Mouse (Mus musculus) fat pad, adult 2 months (tissue): ENCODE results near the gene Zfhx3.

Source experiments
- DNase-seq: peaks from one replicate; pipeline ENCODE4 v3.0.0-alpha.2; 2011; ENCODE audit warnings: low read depth, low spot score; ENCODE audit errors: extremely low read depth

Gene Zfhx3

DNA sequence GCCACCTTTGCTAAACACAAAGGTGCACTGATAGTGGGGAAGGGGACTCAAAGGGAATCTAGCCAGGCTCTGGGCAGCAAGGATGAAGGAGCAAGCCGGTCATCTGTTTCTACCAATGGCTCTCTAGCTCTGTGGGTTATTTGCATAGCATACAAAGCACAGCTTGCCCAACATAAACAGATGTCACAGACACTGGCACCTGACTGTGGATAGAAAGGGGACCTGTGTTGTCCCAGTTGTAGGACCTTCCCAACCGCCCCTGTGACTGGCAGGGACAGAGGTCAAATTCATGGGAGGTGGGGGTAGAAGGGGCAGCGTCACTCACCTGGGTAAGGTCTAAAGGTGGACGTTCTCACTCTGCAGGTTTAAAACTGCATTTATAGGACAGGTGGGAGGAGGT, 884.0 kb downstream of the Zfhx3 start:
- DNase-seq = no peak

DNA sequence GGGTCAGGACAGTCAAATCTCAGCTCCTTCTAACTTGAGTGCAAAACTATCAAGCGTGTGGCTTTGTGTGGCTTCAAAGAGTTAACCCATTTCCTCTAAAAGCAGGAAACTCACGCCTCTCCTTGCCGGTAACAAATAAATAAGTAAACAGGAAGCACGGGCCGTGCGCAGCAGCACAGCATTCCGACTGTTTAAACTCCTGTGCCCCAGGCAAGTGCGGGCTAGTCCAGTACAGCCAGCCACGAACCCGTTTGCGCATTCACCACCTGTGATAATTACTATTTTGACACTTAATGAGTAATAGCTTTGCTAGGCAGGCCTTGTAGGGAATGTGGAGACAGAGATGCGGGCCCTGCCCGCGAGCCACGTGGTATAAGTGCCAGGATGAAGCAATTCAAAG, 885.0 kb downstream of the Zfhx3 start:
- DNase-seq = no peak

DNA sequence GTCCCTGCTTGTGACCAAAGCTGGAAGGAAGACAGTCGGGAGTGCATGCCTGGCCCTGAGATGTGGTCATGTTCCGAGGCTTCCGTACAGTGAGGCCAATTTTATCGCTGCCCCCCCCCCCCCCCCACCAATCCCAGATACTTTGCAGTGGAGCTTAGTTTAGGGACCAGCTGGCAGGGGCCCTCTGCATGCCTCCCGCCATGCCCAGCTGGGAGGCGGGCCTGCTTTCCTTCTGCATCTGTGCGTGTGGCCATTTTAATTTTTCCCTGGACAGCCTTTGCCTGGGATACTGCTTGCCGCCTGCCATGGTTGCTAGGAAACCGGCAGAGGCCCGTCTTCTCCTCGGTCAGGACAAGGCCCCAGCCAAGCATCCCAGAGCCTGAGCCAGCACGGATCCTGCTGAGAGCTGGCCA, 886.9 kb downstream of the Zfhx3 start:
- DNase-seq = no peak

DNA sequence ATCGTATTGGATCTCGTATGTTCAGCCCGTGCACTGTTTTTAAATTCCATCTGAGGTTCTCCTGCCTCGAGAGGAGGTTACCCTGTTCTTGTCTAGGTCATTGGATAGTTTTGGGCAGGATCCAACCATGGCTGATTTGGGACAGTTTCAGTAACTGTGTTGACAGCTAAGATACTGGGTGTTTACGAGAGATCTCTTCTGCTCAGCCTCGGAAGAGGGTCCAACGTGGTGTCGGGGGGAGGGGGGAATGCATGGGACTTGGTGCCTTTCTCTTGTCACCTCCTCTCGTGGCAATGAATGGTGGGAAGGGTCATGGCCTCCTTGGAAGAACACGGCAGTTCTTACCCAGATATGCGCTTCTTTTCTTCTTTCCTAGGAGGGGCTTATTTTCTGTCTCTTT, 892.7 kb downstream of the Zfhx3 start:
- no peak for DNase-seq

DNA sequence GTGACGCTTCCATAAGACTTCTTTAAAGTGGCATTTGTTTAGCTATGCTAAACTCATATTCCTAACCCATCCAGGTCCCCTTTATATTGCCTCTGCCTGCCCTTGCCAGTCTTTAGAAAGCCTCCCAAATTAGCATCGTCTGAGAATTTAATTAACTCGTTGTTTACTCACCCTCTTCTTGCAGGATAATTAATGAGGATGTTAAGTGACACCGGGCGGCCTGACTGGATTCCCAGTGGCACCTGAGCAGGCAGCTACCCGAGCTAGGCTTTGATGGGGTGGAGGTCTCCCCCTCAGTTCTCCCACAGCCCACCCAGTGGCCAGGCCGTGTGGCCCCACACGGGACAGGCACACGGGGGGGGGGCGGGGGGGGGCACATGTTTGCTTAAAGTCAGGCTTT, 895.3 kb downstream of the Zfhx3 start:
- no peak for DNase-seq

DNA sequence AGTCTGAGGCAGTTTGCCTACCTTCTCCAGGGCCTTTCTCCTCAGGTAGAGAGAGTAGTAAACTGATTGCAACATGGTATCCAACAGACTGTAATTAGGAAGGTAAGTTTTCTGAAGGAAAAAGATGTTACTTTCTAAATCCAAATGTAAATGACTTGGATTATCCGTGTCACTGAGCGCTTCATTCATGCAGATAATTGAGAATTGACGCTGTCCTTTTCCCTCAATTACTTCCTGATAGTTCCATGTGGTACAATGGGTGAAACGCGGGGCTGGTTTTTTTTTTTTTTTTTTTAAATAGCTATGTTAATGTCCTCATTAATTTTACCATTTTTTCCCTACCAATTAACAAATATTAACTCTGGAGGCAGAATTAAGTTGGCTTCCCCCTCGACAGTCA, 896.3 kb downstream of the Zfhx3 start:
- no peak for DNase-seq

DNA sequence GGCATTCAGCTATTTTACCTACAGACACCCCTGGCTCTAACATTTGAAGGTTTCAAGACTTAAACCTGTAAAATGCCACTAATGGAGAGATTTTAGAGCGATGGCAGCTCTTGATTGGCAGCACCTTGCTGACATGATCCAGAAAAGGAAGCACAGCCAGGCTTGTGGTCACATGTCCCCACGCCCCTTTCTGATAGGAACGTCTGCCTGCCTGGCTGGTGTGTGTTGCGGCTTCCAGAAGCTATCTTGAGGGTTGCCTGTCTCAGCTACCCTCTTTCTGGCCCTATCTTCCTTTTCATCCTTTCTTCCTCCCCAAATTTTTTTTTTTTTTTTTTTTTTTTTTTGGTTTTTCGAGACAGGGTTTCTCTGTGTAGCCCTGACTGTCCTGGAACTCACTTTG, 899.9 kb downstream of the Zfhx3 start:
- DNase-seq = no peak

DNA sequence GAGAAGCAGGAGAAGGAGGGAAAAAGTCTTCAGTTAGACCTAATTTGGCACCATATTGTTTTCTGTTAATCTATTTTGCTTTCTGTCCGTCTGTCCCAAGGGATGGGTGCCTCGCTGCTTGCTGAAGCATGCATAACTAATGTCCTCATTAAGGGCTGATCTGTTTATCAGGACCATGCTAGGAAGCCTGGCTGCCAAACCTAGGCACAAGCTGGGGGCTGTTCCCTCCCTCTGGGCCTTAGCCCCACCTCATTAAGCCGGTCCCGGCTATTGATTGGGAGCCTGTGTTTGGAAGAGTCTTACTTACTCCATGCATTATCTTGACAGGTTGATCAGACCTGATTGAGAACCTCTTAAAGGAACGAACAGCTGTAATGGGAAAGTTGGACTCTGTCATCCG, 903.7 kb downstream of the Zfhx3 start:
- DNase-seq = no peak

DNA sequence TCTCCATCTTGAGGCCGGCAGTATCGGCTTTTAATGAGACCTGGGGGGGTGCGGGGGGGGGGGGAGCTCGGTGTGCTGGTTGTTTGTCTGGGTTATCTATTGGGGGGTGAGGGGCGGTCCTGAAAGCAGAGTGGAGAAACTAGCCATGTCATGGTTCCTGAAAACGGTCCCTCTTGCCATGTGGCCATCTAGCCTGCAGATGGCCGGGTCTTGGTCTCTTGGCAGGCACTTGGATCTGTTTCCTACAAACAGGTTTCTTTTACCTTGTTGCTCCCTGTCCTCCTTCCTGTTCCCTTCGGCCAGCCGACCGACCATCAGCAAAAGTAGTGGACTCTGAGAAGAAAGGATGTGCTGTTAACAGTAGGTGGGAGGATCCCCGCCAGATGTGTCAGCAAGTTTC, 904.4 kb downstream of the Zfhx3 start:
- DNase-seq = no peak

DNA sequence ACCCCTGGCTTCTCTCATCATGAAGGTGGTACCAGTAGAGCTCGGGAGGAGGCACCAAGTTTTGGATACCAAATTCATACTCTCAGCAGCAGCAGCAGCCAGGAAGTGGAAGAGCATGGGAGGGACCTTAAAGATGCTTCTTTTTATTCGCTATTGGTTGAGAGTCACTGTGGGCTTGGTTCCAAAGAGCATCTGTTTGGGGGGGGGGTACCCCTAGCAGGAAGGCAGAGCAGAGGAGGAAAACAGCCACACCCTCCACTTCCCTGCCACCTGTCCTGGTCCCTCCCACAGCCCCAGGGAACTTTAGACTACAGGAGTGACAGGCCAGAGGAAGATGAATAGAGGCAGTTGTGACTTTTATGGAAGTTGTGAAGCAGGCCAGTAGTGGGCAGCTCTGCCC, 904.9 kb downstream of the Zfhx3 start:
- no peak for DNase-seq

DNA sequence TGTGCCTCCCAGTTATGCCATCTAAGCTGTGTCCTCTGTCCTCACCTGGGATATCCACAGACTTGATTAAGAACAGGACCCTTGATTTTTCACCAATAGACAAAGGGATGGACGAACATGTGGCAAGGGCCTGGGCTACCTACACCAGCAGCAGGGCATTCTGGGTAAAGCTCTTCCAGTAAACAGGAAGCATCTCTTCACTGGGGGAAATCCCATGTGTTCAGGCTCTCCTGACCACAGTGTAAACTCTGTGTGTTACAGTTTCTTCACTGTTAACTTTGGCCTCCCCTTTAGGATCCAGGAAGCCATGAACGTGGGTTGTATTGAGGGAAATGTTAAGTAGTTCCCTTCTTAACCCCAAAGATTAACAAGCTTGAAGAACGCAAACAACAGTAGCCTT, 906.0 kb downstream of the Zfhx3 start:
- no peak for DNase-seq

DNA sequence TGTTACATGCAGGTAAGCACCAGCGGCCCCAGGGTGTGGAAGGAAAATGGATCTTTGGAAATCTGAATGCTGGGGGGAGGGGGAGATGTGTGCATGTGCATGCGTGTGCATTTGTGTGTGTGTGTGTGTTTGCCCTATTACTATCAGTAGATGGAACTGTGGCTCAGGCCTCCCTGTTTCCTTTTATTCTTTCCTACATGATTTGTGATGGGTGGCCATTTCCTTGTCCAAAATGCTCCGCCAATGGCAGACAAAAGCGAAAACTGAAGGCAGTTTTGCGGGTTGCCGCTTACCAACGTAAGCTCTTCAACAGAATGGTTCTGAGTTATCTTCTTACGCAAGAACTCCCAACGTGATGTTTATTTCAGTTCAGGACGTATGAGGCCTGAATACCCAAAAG, 910.6 kb downstream of the Zfhx3 start:
- no peak for DNase-seq

DNA sequence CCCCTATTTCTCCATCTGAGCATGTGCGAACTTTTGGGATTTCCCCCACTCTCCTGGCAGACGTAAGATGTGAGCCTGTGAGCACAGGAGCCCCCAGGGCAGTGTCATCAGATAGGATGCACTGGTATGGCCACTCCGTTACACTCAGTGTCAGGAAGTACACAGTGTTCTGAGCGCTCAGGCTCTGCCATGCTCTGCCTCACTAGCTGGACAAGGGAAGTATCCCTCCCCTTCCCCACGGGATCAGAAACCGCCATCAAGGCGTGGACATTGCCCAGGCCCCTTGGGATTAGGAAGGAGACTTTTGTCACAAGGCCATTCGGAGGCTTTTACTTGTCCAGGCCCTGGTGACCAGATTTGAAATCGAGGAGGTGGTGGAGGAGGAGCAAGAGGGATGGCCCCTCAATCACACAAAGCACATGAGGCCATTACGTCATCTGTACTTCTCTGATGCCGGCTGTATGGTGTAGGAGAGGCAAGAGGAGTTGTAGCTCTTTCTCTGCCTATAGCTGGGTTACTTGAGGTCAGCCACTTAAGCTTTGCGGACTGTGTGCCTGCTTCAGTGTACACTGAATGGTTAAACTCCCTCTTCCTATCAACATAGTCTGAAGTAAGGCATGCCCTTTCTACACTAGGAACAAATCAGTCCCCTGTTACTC, 912.1 kb downstream of the Zfhx3 start:
- DNase-seq = no peak

DNA sequence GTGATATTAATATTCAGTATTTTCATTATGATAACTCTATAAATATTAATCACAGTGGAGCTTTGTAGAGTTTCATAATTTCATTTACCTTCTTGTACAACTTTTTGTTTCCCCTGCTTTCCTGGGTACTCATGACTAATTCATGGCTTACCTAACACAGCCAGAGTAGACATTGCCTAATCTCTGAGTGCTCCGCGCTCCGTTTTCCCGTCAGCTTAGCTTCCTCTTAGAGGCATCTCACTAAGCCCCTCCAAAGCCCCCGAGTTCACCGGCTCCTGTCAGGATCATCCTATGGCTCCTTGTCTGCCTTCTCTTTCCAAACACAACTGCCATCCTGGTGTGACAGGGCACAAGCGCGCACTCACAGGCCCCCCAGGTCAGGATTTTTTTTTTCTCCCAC, 916.6 kb downstream of the Zfhx3 start:
- DNase-seq = no peak

DNA sequence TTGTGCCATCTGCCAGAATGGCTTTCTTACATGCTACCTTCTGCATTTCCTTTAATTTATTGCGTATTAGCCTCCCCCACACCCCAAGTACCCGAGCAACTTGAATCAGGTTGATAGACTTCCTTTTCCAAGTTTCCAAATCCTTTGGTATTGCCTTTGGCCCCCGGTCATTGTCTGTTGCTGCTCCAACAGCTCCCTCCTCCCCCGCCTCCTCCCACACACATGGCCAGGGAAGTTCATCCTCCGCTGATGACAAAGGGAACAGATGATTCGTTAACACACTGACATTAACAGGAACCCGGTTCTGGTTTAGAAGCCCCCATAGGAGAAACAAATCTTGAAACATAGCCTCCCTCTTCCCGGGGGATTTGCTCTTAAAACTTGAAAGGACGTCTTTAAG, 917.5 kb downstream of the Zfhx3 start:
- peak; percentile 23 for DNase-seq

DNA sequence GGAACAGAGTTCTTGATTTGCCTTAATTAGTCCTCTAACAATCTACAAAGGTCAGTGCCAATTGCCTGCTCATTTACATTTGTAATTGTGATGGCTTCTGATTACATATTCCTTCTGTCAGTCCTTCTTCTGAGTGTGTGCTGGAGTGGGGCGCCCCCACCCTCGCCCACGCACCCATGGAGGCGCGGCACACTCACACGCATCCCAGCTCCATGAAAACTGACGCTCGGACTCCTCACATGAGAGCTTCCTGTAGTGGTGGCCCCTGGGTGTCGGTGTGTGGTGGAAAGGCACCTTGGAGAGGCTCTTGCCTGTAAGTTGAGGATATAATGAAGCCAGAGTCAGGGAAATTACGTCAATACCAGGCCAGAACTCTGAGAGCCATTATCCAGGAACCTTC, 921.0 kb downstream of the Zfhx3 start:
- no peak for DNase-seq

DNA sequence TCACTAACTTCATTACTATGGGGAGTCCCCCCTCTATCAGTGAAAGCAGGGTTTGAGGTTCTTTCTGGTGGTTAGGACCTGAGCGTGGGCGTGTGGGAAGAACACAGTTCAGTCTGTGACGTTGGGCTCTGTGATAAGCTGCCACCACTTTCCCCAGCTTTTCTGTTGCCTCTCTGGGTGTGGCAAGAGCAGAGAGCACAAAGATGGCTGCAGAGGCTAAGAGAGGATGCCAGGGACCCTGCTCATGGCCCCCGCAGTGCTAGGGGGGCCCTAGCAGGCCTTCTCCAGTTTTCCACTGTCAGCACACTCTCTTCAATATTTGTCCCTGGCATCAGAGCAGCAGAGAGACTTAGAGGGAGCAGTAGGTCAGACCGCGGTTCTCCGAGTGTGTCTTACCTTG, 924.0 kb downstream of the Zfhx3 start:
- no peak for DNase-seq

DNA sequence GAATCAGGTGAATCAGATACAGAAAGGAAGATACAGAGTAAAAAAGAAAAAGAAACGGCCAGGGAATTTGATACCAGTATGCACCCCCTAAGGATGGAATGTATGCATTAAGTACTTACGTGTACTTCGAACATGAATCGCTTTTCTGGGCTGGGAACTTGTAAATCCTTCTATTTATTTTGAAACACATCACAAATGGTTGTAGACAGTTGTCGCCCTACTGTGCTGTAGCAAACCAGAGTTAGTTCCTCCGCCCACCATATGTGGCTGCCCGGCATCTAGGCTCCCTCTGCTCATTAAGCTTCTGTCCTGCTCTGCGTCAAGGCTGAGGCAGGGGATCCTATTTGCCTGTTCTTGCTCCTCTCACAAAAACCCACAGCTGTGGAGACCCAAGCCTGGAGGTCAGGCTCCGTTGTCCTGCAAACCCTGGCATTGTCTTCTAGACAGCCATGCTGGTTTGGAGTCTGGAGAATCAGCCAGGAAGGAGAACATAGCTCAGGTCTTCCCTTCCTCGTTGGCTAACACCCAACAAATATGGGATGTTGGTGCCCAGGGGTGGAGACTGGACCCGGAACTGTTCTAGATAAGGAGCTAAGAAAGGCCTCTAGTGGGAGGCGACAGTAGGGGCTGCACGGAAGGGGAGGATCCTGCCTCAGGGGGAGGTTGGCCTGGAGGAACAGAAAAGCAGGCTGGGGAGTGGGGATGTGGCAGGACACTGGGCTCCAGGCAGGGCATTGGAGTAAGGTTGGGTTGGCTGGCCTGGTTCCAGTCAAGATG, 925.2 kb downstream of the Zfhx3 start:
- DNase-seq = no peak

DNA sequence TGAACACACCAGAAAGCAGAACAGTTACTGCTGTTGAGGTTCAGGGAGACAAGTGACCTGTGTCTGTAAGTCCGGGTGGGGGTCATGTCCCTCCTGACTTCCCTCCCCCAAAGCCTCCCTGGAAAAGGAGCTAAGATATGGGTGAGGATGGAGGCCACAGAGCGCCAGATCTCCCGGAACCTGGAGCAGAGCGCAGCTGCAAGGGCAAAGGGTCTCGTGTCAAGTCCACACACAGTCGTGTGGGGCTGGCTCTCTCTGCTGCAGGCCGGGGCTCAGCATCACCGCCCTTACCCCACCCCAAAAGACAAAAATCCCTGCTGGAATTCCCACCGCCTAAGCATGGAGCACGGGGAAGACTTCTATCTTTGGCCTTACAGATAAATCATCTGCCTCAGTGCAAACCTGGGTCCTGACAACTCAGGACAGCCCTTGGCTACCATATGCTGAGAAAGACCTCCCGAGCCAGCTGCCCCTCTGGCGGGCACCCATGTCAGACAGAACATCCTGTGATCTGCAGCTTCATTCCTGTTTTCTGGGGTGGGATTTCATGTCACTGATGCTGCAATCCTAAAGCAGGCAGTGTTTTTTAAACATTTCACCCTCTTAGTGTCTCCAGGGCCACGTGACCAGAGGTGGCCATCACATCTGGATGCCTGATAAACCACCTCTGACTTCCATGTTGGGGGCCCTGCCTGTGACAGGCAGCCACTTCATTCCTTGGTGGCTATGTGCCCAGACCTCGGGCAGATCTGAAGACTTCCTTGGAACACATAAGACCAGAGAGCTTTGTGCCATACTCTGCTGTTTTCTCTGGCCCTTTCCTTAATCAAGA, 926.0 kb downstream of the Zfhx3 start:
- DNase-seq = no peak

DNA sequence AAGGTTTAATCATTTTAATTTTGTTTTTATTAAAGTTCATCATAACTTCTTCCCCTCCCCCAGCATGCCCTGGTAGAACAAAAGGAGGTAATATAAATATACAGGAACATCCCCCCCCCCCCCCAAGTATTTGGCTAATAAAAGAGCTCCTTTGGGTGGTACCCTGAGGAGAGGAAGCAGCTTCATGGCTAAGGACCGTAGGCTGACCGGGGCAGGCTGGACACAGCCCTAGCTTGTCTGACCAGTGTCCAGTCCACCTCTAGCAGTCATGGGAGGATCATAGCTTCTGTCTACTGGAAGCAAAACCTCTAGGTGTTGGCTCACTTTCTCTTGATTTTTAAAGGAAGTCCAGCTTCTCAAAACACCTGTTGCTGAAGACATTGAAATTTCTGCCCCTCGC, 927.0 kb downstream of the Zfhx3 start:
- DNase-seq = no peak

DNA sequence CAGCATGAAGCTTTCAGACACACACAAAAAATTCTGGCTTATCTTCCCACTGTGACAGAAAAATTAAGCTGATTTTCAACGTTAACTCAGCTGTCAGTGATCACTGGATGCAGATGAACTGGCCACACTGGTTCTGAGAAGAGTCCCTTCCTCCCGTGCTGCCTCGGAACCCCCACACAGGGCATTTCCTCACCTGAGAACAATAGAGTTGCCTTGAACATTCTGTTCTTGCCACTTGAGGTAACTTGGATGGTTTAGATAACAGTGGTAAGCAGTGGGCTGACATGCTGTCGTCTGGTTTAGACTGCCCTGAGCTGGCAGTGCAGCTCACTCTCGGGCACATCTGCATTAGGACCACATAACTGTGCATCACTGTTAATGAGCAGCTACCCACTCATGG, 927.5 kb downstream of the Zfhx3 start:
- DNase-seq = no peak

DNA sequence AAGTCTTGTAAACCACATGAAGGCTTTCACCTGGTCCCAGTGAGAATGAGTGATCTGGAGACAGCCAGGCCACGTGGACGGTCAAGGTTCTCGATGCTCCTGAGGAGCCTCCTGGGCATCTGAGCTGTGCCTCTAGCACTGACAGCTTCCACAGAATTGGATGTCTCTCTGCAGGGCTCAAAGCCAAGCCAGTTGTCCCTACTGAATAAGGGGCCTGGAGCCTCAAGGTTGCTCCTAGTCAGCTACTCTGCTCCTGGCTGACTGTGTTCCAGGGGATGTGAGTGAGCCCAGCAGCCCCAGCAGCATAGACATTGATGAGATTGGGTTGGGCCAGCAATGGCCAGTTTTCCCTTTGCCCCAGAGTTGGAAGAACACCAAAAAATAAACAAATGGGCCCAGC, 927.9 kb downstream of the Zfhx3 start:
- DNase-seq = no peak
